Mouse (Mus musculus) MEL (cell line): Measurements from ENCODE around the gene Snx17. TPM values are rescaled to one million over a fixed set of nuclear protein-coding genes. Genes with fewer than 3 reads are reported as not detected.
A peak's percentile ranks its signal among the peaks of the same experiment; 100 is the strongest.

Source experiments
- DNase-seq: peaks from one replicate; pipeline ENCODE4 v3.0.0; 2011; ENCODE audit warnings: low read depth, low spot score
- H3K27ac ChIP-seq: 2 replicates; pipeline ENCODE4 v1.5.1; 2012; ENCODE audit warnings: low read depth, mild to moderate bottlenecking, control low read depth, low read length, moderate library complexity; ENCODE audit not compliant: control insufficient read depth
- H3K27me3 ChIP-seq, 2 experiments: fragments of 150-350 bp in 1 of 2; sonication (generic) in 1 of 2; 2 replicates each; pipeline ENCODE4 v1.6.1; 2012; ENCODE audit warnings: low read length in 2 of 2, mild to moderate bottlenecking in 2 of 2, improper control_type of control experiment in 1 of 2, moderate library complexity in 1 of 2; ENCODE audit not compliant: insufficient read depth in 2 of 2, control insufficient read depth in 1 of 2
- H3K36me3 ChIP-seq, 2 experiments: 2 replicates each; pipeline ENCODE4 v1.6.1; 2012 to 2014; ENCODE audit warnings: low read length in 2 of 2, improper control_type of control experiment in 1 of 2, inconsistent platforms in 1 of 2, mild to moderate bottlenecking in 1 of 2; ENCODE audit not compliant: insufficient read depth in 2 of 2, control insufficient read depth in 1 of 2
- H3K4me1 ChIP-seq, 2 experiments: fragments of 150-350 bp in 1 of 2; sonication (generic) in 1 of 2; 2 replicates each; pipeline ENCODE4 v1.6.1; 2012; ENCODE audit warnings: low read length in 2 of 2, improper control_type of control experiment in 1 of 2, mild to moderate bottlenecking in 1 of 2; ENCODE audit not compliant: insufficient read depth in 2 of 2, control insufficient read depth in 1 of 2
- H3K4me3 ChIP-seq, 2 experiments: fragments of 150-350 bp in 1 of 2; sonication (generic) in 1 of 2; 2 replicates each; pipeline ENCODE4 v1.5.1; 2012; ENCODE audit warnings: low read depth in 2 of 2, low read length in 2 of 2, mild to moderate bottlenecking in 2 of 2, moderate library complexity in 2 of 2, control low read depth in 1 of 2, improper control_type of control experiment in 1 of 2; ENCODE audit not compliant: control insufficient read depth in 1 of 2, insufficient read depth in 1 of 2
- H3K79me2 ChIP-seq: 2 replicates; pipeline ENCODE4 v1.6.1; 2012; ENCODE audit warnings: mild to moderate bottlenecking, low read length, moderate library complexity; ENCODE audit not compliant: control insufficient read depth, poor library complexity, insufficient read depth
- H3K9ac ChIP-seq: 2 replicates; pipeline ENCODE4 v1.6.1; 2012; ENCODE audit warnings: low read depth, mild to moderate bottlenecking, control low read depth, low read length, moderate library complexity; ENCODE audit not compliant: control insufficient read depth, poor library complexity, severe bottlenecking
- H3K9me3 ChIP-seq: fragments of 150-350 bp; sonication (generic); replicated peaks from 2 replicates; pipeline ENCODE4 v1.6.1; 2012; ENCODE audit warnings: mild to moderate bottlenecking, low read length, improper control_type of control experiment, moderate library complexity; ENCODE audit not compliant: insufficient read depth
- CHD2 ChIP-seq: IDR thresholded peaks from 2 replicates; pipeline ENCODE4 v1.6.1; 2011; ENCODE audit warnings: low read length, improper control_type of control experiment
- CTCF ChIP-seq, 3 experiments: IDR thresholded peaks in 2 of 3; conservative IDR thresholded peaks in 1 of 3; 2 replicates each; pipeline ENCODE4 v1.5.1; 2011 to 2012; ENCODE audit warnings: low read length in 3 of 3, low read depth in 2 of 3, mild to moderate bottlenecking in 2 of 3, improper control_type of control experiment in 1 of 3, inconsistent platforms in 1 of 3, mixed read lengths in 1 of 3, moderate library complexity in 1 of 3; ENCODE audit not compliant: control insufficient read depth in 1 of 3, insufficient read depth in 1 of 3, poor library complexity in 1 of 3, severe bottlenecking in 1 of 3
- E2F4 ChIP-seq: IDR thresholded peaks from 2 replicates; pipeline ENCODE4 v1.6.1; 2011; ENCODE audit warnings: low read depth, low read length, improper control_type of control experiment, borderline replicate concordance
- ELF1 ChIP-seq: IDR thresholded peaks from 2 replicates; pipeline ENCODE4 v1.6.1; 2014; ENCODE audit warnings: low read depth, mild to moderate bottlenecking, inconsistent platforms, low read length, improper control_type of control experiment, moderate library complexity
- EP300 ChIP-seq, 2 experiments: IDR thresholded peaks; 2 replicates each; pipeline ENCODE4 v1.6.1; 2011; ENCODE audit warnings: improper control_type of control experiment in 2 of 2, low read length in 2 of 2, low read depth in 1 of 2, mild to moderate bottlenecking in 1 of 2
- GATA1 ChIP-seq: IDR thresholded peaks from 2 replicates; pipeline ENCODE4 v1.6.1; 2011; ENCODE audit warnings: low read depth, low read length, improper control_type of control experiment
- MAFK ChIP-seq: IDR thresholded peaks from 2 replicates; pipeline ENCODE4 v1.6.1; 2011; ENCODE audit warnings: low read depth, mild to moderate bottlenecking, low read length, improper control_type of control experiment, borderline replicate concordance
- MAX ChIP-seq: IDR thresholded peaks from 2 replicates; pipeline ENCODE4 v1.6.1; 2011; ENCODE audit warnings: low read length, improper control_type of control experiment
- MEF2A ChIP-seq: IDR thresholded peaks from 2 replicates; pipeline ENCODE4 v1.6.1; 2014; ENCODE audit warnings: low read depth, mild to moderate bottlenecking, inconsistent platforms, low read length, improper control_type of control experiment; ENCODE audit not compliant: poor library complexity, insufficient replicate concordance, severe bottlenecking; ENCODE audit errors: extremely low read depth
- MXI1 ChIP-seq: IDR thresholded peaks from 2 replicates; pipeline ENCODE4 v1.6.1; 2011; ENCODE audit warnings: mild to moderate bottlenecking, low read depth, low read length, improper control_type of control experiment
- MYB ChIP-seq: IDR thresholded peaks from 2 replicates; pipeline ENCODE4 v1.6.1; 2011; ENCODE audit warnings: mild to moderate bottlenecking, low read depth, low read length, improper control_type of control experiment
- NELFE ChIP-seq: IDR thresholded peaks from 2 replicates; pipeline ENCODE4 v1.6.1; 2011; ENCODE audit warnings: low read depth, low read length, improper control_type of control experiment
- NRF1 ChIP-seq: IDR thresholded peaks from 2 replicates; pipeline ENCODE4 v1.6.1; 2014; ENCODE audit warnings: low read depth, mild to moderate bottlenecking, inconsistent platforms, low read length, improper control_type of control experiment, moderate library complexity; ENCODE audit not compliant: poor library complexity, insufficient read depth, severe bottlenecking
- POLR2AphosphoS5 ChIP-seq: IDR thresholded peaks from 2 replicates; pipeline ENCODE4 v1.6.1; 2012; ENCODE audit warnings: low read depth, borderline replicate concordance, mild to moderate bottlenecking, inconsistent platforms, low read length, moderate library complexity, mixed read lengths
- SIN3A ChIP-seq: IDR thresholded peaks from 2 replicates; pipeline ENCODE4 v1.6.1; 2012; ENCODE audit warnings: low read length, improper control_type of control experiment, inconsistent platforms
- SMC3 ChIP-seq: IDR thresholded peaks from 2 replicates; pipeline ENCODE4 v1.6.1; 2011; ENCODE audit warnings: low read depth, low read length, improper control_type of control experiment
- TBP ChIP-seq: IDR thresholded peaks from 2 replicates; pipeline ENCODE4 v1.8.0; 2011; ENCODE audit warnings: low read depth, low read length, improper control_type of control experiment
- TCF12 ChIP-seq: IDR thresholded peaks from 2 replicates; pipeline ENCODE4 v1.6.1; 2014; ENCODE audit warnings: low read depth, mild to moderate bottlenecking, inconsistent platforms, low read length, improper control_type of control experiment, moderate library complexity
- UBTF ChIP-seq: IDR thresholded peaks from 2 replicates; pipeline ENCODE4 v1.6.1; 2012; ENCODE audit warnings: low read depth, mild to moderate bottlenecking, inconsistent platforms, low read length, improper control_type of control experiment, moderate library complexity, borderline replicate concordance; ENCODE audit not compliant: insufficient read depth
- USF1 ChIP-seq: IDR thresholded peaks from 2 replicates; pipeline ENCODE4 v1.6.1; 2014; ENCODE audit warnings: low read depth, mild to moderate bottlenecking, inconsistent platforms, low read length, improper control_type of control experiment, moderate library complexity
- USF2 ChIP-seq, 2 experiments: IDR thresholded peaks; 2 replicates each; pipeline ENCODE4 v1.6.1; 2011 to 2012; ENCODE audit warnings: improper control_type of control experiment in 2 of 2, low read length in 2 of 2, borderline replicate concordance in 1 of 2, inconsistent platforms in 1 of 2, low read depth in 1 of 2, mild to moderate bottlenecking in 1 of 2; ENCODE audit not compliant: insufficient read depth in 1 of 2
- ZC3H11A ChIP-seq: IDR thresholded peaks from 2 replicates; pipeline ENCODE4 v1.6.1; 2012; ENCODE audit warnings: low read depth, mild to moderate bottlenecking, inconsistent platforms, low read length, improper control_type of control experiment
- ZKSCAN1 ChIP-seq: IDR thresholded peaks from 2 replicates; pipeline ENCODE4 v1.6.1; 2012; ENCODE audit warnings: low read depth, mild to moderate bottlenecking, inconsistent platforms, low read length, improper control_type of control experiment, moderate library complexity
- ZNF384 ChIP-seq: IDR thresholded peaks from 2 replicates; pipeline ENCODE4 v1.6.1; 2012; ENCODE audit warnings: low read depth, mild to moderate bottlenecking, inconsistent platforms, low read length, improper control_type of control experiment
- polyA plus RNA-seq, 2 experiments: library from polyadenylated mRNA; stranded (reverse) in 1 of 2; unstranded in 1 of 2; fragments of >175 nt in 1 of 2; fragments of >200 nt in 1 of 2; gene quantifications; 2 replicates each; pipeline versions ENCODE4 v1.2.1 to v1.2.4; 2012; ENCODE audit warnings: low replicate concordance in 2 of 2, low read depth in 1 of 2; ENCODE audit not compliant: insufficient read length in 2 of 2, insufficient read depth in 1 of 2, missing spikeins in 1 of 2
- total RNA-seq: library from RNA; depleted of rRNA; stranded (reverse); fragments of 300-350 nt; gene quantifications from 2 replicates; pipeline ENCODE4 v1.2.3, GENCODE M21; 2012

The Snx17 gene
- total and polyA plus RNA-seq, 3 experiments = 85.1 to 85.6 TPM; not detected in 1

- TF ChIP-seq MAFK (no peak), SIN3A (peak; percentile 92), E2F4 (no peak), CTCF (IDR thresholded peaks at IDR 0.05 in 2 of 3, conservative IDR thresholded peaks at IDR 0.05 in 1 of 3; ENCODE audit: control insufficient read depth in 1 of 3, insufficient read depth in 1 of 3, low read depth in 2 of 3, low read length in 3 of 3, poor library complexity in 1 of 3, severe bottlenecking in 1 of 3) (0 out of 6 replicates have a peak, but pooled peaks of 1 of the 3 experiments have one; percentile 0), ELF1 (peak; percentile 84), UBTF (0 out of 2 replicates have a peak, but pooled peaks have one; percentile 66), ZC3H11A (no peak), GATA1 (no peak), MAX (no peak), ZKSCAN1 (no peak), TBP (peak; percentile 76), SMC3 (no peak), MEF2A (no peak), CHD2 (no peak), MYB (no peak)
- TF ChIP-seq, all 39 proteins: peak for 16
Measured at GRCm38 (mm10) chr5:31240637-31241521, 47.9 kb downstream of the Snx17 start, which contains the start of the genes Nrbp1 and Gm9970 (continued).

GRCm38 (mm10) chr5:31241522-31242034 lies 48.6 kb downstream of the Snx17 start:
- TF ChIP-seq SIN3A (peak; percentile 74; the same call in 1 of the 2 replicates), TBP (0 out of 2 replicates have a peak, but pooled peaks have one; percentile 21), NRF1 (no peak), USF1 (no peak), MAX (no peak), NELFE (no peak), USF2 (IDR thresholded peaks at IDR 0.05; ENCODE audit: borderline replicate concordance in 1 of 2, insufficient read depth in 1 of 2, low read depth in 1 of 2, low read length in 2 of 2) (no peak), MYB (no peak), TCF12 (no peak), EP300 (IDR thresholded peaks at IDR 0.05; ENCODE audit: low read depth in 1 of 2, low read length in 2 of 2) (peak in 1 of 2 experiments; percentile 30; a peak in 1 of 4 replicates), UBTF (no peak), ZNF384 (no peak), E2F4 (no peak), ZKSCAN1 (no peak), MXI1 (peak; percentile 68), ZC3H11A (no peak), POLR2AphosphoS5 (no peak)
- TF ChIP-seq, all 39 proteins: peak for 4
- Histone ChIP-seq H3K79me2 (peaks cover 17% of the 10 kb centered on the region), H3K27ac (peak overlapping the region; percentile 38), H3K4me3 (peak overlapping the region; percentile 79 to 100), H3K27me3 (no peaks in the 10 kb centered on the region), H3K9me3 (no peaks in the 10 kb centered on the region), H3K4me1 (peaks cover 0 to 2% of the 10 kb centered on the region in 2 experiments; a peak in 2 of 4 replicates), H3K9ac (peak overlapping the region; percentile 85), H3K36me3 (peaks cover 6 to 7% of the 10 kb centered on the region in 2 experiments)
- DNase-seq = no peak
